Mouse (Mus musculus) layer of hippocampus, postnatal 25 days (tissue): Measurements from ENCODE around the gene Noc3l. TPM values are rescaled to one million over a fixed set of nuclear protein-coding genes. Genes with fewer than 3 reads are reported as not detected.
A peak's percentile ranks its signal among the peaks of the same experiment; 100 is the strongest.

ENCODE experiments used
- DNase-seq, 2 experiments: peaks; one replicate each; pipeline ENCODE4 v3.0.0; 2022; ENCODE audit warnings: mixed read lengths in 2 of 2, low spot score in 1 of 2; ENCODE audit errors: extremely low spot score in 1 of 2
- total RNA-seq, 2 experiments: library from RNA; stranded (reverse); gene quantifications; 2 replicates each; pipeline ENCODE4 v1.2.3; 2021

The Noc3l gene
- total RNA-seq: 10 to 100 TPM; 13.7 to 13.8 TPM

GRCm38 (mm10) chr19:38818766-38819426, at the start of gene Noc3l:
TSS of gene Noc3l (minus strand) at chr19:38819237.
- DNase-seq: peak; percentile 97 to 99

DNA sequence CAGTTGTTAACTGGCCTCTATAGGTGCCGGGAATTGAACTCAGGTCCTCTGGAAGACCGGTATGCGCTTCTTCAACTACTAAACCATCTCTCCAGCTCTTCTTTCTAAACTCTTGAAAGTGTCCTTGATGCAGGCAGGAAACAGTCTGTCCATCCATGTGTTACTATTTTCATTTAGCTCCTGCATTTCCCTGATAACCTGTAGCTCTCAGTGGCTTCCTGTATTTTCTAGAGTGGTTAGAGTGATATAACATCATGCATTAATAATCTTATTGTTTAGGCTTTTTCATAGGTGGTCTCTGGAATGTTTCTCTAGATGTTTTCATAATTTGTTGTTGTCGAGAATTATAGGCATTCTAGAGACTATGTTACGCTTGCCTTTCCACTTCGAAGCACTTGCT, 43.5 kb upstream of the Noc3l start:
- no peak for DNase-seq

DNA sequence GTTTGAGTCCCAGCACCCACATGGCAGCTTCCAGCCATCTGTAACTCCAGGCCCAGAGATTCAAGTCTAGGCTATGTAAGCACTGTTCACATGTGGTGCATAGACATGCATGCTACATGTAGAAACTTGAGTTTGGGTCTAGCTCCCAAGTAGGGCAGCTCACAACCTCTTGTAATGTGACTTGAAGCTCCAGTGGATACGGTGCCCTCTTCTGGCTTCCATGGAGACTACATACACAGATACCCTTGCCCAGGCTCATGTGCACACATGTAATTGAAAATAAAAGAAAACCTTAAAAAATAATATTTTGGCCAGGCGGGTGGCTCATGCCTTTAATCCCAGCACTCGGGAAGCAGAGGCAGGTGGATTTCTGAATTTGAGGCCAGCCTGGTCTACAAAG, 39.2 kb upstream of the Noc3l start:
- no peak for DNase-seq

- no peak for DNase-seq
These were observed 27.3 kb upstream of the Noc3l start for GRCm38 (mm10) chr19:38846373-38846772.

DNA sequence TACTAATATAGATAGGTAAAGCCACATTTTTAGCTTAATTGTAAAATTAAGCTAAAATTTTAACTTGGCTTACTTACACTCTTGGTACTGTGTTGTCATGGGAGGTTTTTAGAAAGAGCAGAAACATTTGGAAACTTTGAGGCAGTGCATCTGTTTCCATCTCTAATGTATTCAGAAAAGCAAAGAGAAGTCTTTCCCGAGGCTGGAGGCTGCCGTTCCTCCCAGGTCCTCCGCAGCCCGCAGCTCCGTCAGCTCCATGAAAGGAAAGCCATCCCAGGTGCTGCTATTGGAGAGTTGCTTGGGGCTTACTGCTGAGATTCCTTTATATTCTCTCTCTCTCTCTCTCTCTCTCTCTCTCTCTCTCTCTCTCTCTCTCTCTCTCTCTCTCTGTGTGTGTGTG, 25.8 kb upstream of the Noc3l start:
- no peak for DNase-seq

DNA sequence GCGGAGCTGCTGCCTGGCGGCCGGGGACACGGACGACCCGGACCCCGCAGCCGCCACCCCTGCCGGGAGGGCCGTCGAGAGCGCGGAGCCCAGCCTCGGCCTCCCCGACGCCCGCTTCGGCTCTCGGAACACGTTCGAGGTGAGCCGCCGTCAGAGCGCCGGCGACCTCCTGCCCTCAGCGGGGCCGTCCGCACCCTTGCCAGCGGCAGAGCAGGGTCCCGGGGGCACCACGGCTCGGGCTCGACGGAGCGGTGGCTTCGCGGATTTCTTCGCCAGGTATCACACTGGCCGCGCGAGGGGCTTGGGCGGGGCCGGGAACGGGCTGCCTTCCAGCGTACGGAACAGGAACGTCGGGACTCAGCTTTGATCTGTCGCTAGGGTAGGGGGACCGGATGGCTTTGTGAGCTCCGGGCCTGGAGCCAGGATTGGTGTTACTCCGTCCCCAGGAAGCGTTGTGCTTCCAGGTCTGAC, 18.2 kb upstream of the Noc3l start:
- DNase-seq: peak; percentile 26 to 31

- DNase-seq: peak; percentile 84 to 86
These were observed 17.6 kb upstream of the Noc3l start, which contains the start of gene Tbc1d12 for GRCm38 (mm10) chr19:38836438-38837170. TSS of gene Tbc1d12 (plus strand) at chr19:38836579.

GRCm38 (mm10) chr19:38836084-38836437, 17.0 kb upstream of the Noc3l start:
- DNase-seq: no peak

GRCm38 (mm10) chr19:38833224-38833623, 14.2 kb upstream of the Noc3l start:
- DNase-seq: no peak

DNA sequence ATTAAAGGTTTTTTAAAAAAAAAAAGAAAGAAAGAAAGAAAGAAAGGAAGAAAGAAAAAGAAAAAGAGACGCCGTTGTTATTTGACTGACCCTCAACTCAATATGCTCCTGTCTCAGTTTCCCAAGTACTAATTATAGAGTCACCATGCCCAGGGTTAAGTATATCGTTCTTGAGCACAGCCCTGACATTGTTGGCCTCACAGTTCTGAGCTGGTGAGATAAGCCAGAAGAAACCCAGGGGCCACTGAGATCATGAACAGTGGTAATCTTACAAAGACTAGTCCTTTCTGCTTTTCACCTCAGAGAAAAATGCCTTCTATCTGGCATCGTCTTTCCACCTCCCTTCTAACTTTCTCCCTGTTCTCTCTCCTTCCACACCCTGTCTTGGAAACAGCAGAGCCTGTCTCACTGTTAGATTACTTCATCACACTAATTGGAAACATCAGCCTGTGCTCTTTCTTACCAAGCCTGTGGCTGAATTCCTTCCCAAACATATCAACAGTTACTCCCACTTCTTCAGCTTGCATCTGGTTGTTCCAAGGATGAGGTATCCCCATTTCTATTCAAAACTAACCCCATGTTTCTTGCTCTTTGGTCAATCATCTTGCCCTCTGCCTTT, 1.3 kb upstream of the Noc3l start:
- DNase-seq: no peak

- no peak for DNase-seq
These were observed 378 bp upstream of the Noc3l start for GRCm38 (mm10) chr19:38819427-38819802.

GRCm38 (mm10) chr19:38818191-38818590, 846 bp downstream of the Noc3l start:
- no peak for DNase-seq

- no peak for DNase-seq
These were observed 20.2 kb downstream of the Noc3l start for GRCm38 (mm10) chr19:38798801-38799200.

DNA sequence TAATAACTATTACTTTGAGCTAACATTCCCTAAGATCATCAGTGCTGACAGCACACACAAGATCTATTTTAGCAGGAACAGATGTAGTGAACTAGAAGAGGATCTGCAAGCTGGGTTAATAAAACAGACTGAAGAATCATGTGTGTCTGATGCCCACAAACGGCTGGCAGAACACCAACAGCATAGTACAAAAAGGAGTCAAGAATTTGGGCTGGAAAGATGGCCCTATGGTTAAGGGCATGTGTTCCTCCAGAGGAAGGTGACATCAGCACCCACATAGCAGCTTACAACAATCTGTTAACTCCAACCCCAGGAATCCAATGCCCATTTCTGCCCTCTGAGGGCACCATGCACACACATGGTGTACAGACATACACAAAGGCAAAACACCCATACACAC, 20.7 kb downstream of the Noc3l start:
- peak; percentile 21 to 56 for DNase-seq

DNA sequence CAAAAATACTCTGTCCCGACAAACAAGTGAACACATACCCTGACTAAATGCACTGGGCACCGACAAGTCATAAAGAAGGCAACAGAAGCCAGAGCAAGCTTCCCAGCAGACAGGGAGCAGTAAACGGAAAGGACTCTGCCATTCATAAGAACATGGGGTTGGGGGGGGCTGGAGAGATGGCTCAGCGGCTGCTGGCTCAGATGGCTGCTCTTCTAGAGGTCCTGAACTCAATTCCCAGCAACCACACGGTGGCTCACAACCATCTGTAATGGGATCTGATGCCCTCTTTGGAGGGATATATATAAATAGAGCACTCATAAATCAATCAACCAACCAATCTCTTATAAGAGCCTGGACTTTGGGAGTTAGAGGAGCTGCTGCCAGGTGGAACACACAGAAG, 22.5 kb downstream of the Noc3l start:
- DNase-seq: no peak

- DNase-seq: no peak
These were observed 25.4 kb downstream of the Noc3l start for GRCm38 (mm10) chr19:38793563-38794045.

DNA sequence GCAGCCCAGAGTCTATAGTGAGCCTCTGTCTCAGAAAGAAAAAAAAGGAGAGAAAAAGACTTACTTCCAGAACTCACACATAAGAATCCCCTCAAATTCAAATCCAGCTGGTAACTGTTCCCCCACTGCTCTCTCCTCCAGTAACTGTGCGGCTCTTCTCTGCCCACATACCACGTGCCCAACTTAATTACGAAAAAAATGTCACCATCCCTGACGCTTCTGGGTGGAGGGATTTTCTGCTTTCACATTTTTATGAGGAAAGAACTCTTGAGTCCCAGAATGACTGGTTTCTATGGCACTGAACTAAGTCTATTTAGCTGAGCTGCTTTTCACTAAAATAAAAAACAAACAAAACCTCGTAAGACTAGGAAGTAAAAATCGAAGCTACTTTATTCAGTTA, 31.3 kb downstream of the Noc3l start:
- no peak for DNase-seq

DNA sequence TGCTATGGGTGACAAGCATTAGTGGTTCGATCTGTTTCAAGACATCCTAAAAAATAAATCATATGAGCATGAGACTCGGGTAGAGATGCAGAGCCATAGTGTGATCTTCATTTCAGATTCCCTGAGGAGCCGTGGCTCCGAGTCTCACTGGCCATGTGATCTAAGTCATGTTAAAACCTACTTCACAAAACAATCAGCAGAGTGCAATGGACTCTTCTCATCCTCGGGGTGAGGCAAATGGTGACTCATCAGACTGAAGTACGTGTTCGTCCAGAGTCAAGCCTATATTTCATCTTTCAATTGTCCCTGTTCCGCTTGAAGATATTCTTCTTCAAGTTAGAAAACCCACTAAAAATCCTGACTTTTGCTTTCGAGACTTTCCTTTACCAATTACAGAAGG, 35.5 kb downstream of the Noc3l start:
- no peak for DNase-seq

GRCm38 (mm10) chr19:38778805-38779204, 40.2 kb downstream of the Noc3l start:
- DNase-seq: peak; percentile 27 to 48

DNA sequence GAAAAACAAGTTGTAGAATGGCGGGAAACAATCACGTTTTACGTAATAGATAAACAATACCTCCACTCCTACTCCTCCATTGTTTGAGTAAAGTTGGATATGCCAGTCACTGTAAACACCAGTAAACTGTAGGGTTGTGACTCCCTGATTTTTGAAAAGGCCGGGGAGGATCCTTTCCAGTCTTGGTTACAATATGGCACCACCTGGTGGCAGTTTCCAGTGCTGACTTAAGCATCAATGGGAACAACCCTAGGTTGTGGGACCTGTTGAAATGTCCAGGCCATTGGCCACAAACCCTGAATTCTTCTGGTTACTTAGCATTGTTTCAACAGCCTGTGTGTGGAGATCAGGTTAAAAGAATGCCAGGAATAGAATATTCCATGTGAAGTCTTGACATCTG, 43.5 kb downstream of the Noc3l start:
- DNase-seq: peak; percentile 29 to 73

DNA sequence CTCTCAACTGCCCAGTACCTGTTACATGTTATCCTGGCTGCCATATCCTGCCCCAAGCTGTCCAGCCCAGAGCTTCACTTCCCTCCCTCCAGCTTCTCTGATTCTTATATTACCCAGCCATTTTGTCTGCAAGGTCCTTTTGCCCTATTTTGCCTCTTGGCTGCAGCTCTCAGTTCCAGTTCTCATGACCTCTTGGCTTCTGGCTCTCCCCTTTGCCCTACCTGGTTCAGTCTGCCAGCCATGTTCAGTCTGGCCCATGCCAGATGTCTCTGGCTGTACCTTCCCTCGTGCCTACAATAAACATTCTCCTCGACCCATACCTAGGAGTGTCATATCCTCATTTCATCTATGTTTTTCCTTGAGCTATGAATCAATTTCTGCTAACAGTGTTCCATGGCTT, 52.7 kb downstream of the Noc3l start:
- no peak for DNase-seq
